Mouse (Mus musculus) erythroblast, embryonic 14.5 days (primary cell): ENCODE data around the gene Hist1h3g.

ENCODE experiments used
- GATA1 ChIP-seq: IDR thresholded peaks from 2 replicates; pipeline ENCODE4 v1.6.1; 2012; ENCODE audit warnings: low read length, inconsistent platforms, mixed read lengths
- TAL1 ChIP-seq: IDR thresholded peaks from 3 replicates; pipeline ENCODE4 v1.6.1; 2012; ENCODE audit warnings: low read length, inconsistent platforms, mixed read lengths

DNA sequence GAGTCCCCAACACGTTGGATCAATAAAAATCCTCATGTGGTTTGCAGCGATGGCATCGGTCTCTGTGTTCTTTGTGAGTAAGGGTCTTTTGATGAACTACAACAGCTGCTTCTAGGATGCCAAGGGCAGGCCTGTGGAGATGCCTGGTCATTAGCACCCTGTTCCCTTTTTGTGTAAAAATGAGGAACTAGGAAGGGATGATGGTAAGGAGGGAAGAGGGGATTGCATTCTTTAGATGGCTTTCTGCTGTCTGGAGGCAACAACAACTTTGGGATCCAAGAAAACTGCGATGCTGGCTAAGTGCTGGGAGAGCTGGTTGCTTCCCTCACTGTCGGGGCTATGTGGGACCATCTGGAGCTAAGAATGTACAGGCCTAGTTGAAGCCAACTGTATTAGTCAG lies 3.0 kb downstream of the Hist1h3g start:
- TF ChIP-seq TAL1 (no peak), GATA1 (no peak)
